Mouse (Mus musculus) cerebellum, adult 2 months (tissue): ENCODE results near the gene Anxa2. TPM values are rescaled to one million over a fixed set of nuclear protein-coding genes. Genes with fewer than 3 reads are reported as not detected.

Experiments used
- DNase-seq, 2 experiments: peaks; one replicate each; pipeline ENCODE4 v3.0.0; 2021
- H3K27ac ChIP-seq: fragments of 200-500 bp; 2 replicates; pipeline ENCODE4 v1.5.1; 2012; ENCODE audit warnings: low read length, control low read depth, inconsistent platforms; ENCODE audit not compliant: insufficient read depth
- H3K27me3 ChIP-seq: fragments of 200-500 bp; 2 replicates; pipeline ENCODE4 v1.6.1; 2012; ENCODE audit warnings: inconsistent platforms, mild to moderate bottlenecking, low read length, moderate library complexity; ENCODE audit not compliant: control insufficient read depth, insufficient read depth
- H3K4me1 ChIP-seq: fragments of 200-500 bp; 2 replicates; pipeline ENCODE4 v1.6.1; 2011; ENCODE audit warnings: low read length; ENCODE audit not compliant: control insufficient read depth, insufficient read depth
- H3K4me3 ChIP-seq: fragments of 200-500 bp; replicated peaks from 2 replicates; pipeline ENCODE3; 2011; ENCODE audit warnings: mild to moderate bottlenecking, low read depth, low read length, control low read depth; ENCODE audit not compliant: insufficient read depth
- CTCF ChIP-seq: fragments of 200-500 bp; IDR thresholded peaks from 2 replicates; pipeline ENCODE4 v1.5.1; 2011; ENCODE audit warnings: low read depth, mild to moderate bottlenecking, control low read depth, low read length, moderate library complexity, borderline replicate concordance; ENCODE audit not compliant: insufficient read depth
- POLR2A ChIP-seq: fragments of 200-500 bp; IDR thresholded peaks from 2 replicates; pipeline ENCODE4 v1.6.1; 2011; ENCODE audit warnings: low read length, control low read depth, borderline replicate concordance; ENCODE audit not compliant: insufficient read depth
- WGBS: fragments of 180-500 bp; shearing (Covaris S2); methylation state at CpG from one replicate; pipeline ENCODE4 v1.1.7; 2018; 5-methylcytosine and 5-hydroxymethylcytosine counted together
- polyA plus RNA-seq: library from polyadenylated mRNA; depleted of rRNA; stranded (reverse); fragments of >200 nt; gene quantifications from 2 replicates; pipeline ENCODE4 v1.2.3, GENCODE M21; 2012; rRNA removed

Anxa2 gene
- 27.8 and 29.1 TPM in 2 replicates for polyA plus RNA-seq

- H3K27ac ChIP-seq: no peak within 1 kb of the TSS
- DNase-seq: peak; percentile 39 to 49
- no peak for TF ChIP-seq POLR2A
- no peak for TF ChIP-seq CTCF
- no peaks in the 10 kb centered on the region for H3K27me3 ChIP-seq
- H3K4me1 ChIP-seq: no peaks in the 10 kb centered on the region; the same call in 1 of the 2 replicates
- peak within 1 kb of the TSS; percentile 14 for H3K4me3 ChIP-seq
- 18% methylated on average over 37 of the region's 37 CpGs for WGBS
Measured at GRCm38 (mm10) chr9:69453066-69453900, at the start of gene Anxa2. TSS of gene Anxa2 (plus strand) at chr9:69453620.

DNA sequence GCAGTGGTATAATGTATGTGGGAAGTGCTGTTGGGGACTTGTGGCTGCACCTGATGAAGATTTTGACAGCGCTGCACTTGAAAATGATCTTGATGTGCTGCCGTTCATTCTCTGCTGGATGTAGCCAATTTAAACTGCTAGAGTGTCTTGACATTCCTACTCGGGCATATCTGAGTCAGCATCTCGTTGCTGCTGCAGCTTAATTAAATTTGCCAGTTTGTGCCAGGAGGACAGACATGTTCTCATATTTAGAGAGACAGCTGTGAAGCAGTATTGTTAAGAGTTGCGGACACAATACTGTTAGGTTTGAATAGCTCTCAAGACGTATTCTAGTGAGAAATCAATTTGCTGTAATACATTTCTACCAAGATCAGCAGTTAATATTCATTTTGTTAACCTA, 48.7 kb upstream of the Anxa2 start:
- WGBS: 51% methylated on average over 6 of the region's 6 CpGs
- TF ChIP-seq CTCF: no peak
- no peak for TF ChIP-seq POLR2A
- Histone ChIP-seq H3K4me1 (no peaks in the 10 kb centered on the region), H3K27ac (no peak overlapping the region), H3K4me3 (no peak overlapping the region), H3K27me3 (no peaks in the 10 kb centered on the region)
- DNase-seq: no peak

- DNase-seq: no peak
- WGBS: 97% methylated on average over 1 of the region's 1 CpGs
- TF ChIP-seq CTCF (no peak), POLR2A (no peak)
- no peaks in the 10 kb centered on the region for H3K27me3 ChIP-seq
- no peaks in the 10 kb centered on the region for H3K4me1 ChIP-seq
- no peak overlapping the region for H3K4me3 ChIP-seq
- H3K27ac ChIP-seq: no peak overlapping the region
Measured at GRCm38 (mm10) chr9:69419476-69419875, 33.9 kb upstream of the Anxa2 start.

DNA sequence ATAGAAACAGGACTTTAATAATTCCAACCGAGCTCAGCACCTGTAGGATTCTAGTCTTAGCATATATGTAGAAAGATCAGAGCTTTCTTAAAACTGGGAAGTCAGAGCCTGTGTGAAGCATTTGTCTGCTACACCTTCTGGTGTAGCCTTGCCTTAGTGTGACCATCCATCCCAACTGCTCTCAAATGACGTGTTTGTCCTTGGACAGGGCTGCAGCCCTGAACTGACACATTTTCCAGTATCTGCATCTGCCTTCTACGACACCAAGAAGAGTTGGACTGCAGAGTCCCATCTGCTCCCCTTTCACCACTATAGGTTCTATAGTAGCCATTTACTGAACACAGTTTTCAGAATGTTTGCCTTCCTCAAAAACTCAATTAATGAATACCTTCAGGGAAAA, 22.9 kb upstream of the Anxa2 start:
- Histone ChIP-seq H3K27me3 (no peaks in the 10 kb centered on the region), H3K4me3 (no peak overlapping the region), H3K4me1 (no peaks in the 10 kb centered on the region), H3K27ac (no peak overlapping the region)
- WGBS: 79% methylated on average over 3 of the region's 3 CpGs
- peak in 1 of 2 experiments; percentile 4 for DNase-seq
- TF ChIP-seq CTCF (no peak), POLR2A (no peak)

- H3K4me1 ChIP-seq: no peaks in the 10 kb centered on the region
- no peak overlapping the region for H3K27ac ChIP-seq
- WGBS: 49% methylated on average over 6 of the region's 6 CpGs
- H3K27me3 ChIP-seq: no peaks in the 10 kb centered on the region
- TF ChIP-seq CTCF (no peak), POLR2A (no peak)
- DNase-seq: no peak
- no peak overlapping the region for H3K4me3 ChIP-seq
Measured at GRCm38 (mm10) chr9:69431863-69432555, 21.4 kb upstream of the Anxa2 start.

DNA sequence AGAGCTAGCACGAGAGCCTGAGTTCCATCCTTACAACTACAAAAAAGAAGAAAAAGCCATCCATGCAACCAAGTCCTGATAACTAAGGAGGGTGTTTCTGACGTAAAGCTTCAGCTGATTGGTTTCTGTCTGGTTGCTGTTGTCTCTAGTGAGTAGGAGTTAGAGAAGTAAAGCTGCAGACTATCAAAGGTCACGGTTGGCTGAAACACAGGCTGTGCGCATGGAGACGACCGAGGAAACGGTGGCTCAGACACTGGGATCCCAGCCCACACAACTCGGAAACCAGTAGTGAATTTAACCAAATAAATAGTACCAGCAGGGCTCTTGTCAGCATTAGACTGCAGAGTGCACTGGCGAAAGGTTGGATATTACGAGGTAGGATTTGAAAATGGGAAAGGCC, 18.2 kb upstream of the Anxa2 start:
- 63% methylated on average over 10 of the region's 10 CpGs for WGBS
- Histone ChIP-seq H3K4me3 (no peak overlapping the region), H3K27ac (no peak overlapping the region), H3K4me1 (no peaks in the 10 kb centered on the region), H3K27me3 (no peaks in the 10 kb centered on the region)
- TF ChIP-seq CTCF (no peak), POLR2A (no peak)
- DNase-seq: no peak

DNA sequence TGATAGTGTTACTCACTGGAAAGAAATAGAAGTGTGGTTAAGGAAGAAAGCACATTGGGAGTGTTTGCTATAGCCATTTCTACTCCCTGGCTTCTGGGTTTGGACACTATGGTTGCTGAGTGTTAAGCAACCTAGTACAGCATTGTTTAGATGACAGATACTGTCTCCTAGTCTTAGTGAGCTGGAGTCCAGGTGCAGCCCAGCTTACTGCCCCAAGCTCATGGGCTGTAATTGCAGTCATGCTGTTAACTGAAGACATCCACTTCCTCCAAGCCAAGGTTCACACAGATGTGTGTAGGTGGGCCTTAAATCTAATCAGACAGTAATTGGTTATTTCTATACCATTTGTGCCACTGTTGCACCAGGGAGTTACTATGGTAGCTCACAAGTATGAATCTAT, 17.8 kb upstream of the Anxa2 start:
- DNase-seq: no peak
- no peaks in the 10 kb centered on the region for H3K27me3 ChIP-seq
- H3K4me1 ChIP-seq: no peaks in the 10 kb centered on the region
- no peak overlapping the region for H3K4me3 ChIP-seq
- H3K27ac ChIP-seq: no peak overlapping the region
- TF ChIP-seq CTCF (no peak), POLR2A (no peak)
